ENCODE assay signal across 8 mouse cellular contexts in the genomic region with DNA sequence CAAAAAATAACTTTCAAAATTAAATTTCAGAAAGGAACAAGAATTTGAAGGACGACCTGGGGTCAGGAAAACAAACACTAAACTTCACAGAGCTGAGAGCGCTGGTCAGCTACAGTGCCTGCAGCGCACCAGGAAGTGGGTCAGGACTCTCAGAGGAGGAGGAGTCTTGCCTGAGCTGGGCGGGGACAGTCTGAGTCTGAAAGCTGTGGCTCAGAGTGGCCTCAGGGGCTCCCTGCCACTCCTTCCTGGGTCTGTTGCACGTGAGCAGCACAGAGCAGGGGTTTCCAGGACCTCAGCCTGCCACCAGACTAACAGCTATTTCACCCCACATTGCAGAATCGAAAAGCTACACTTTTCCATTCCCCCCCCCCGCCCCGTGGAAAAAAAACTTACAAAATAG. TPM values are rescaled to one million over a fixed set of nuclear protein-coding genes. Genes with fewer than 3 reads are reported as not detected.
DNase-seq lines count a peak whose midpoint lies in the region; ATAC-seq and TF ChIP-seq lines count a peak whose summit lies in the region.

No protein-coding gene starts in this region.

- H3K27me3 ChIP-seq in hindbrain, embryonic 10.5 days (ENCODE audit: insufficient read depth, poor library complexity, severe bottlenecking): no peaks in the 10 kb centered on the region
- no peaks in the 10 kb centered on the region for H3K27me3 ChIP-seq in hindbrain, embryonic 14.5 days (ENCODE audit: control insufficient read depth, insufficient read depth, low read length)
- no peaks in the 10 kb centered on the region for H3K27me3 ChIP-seq in liver, embryonic 14.5 days (ENCODE audit: control insufficient read depth, insufficient read depth, low read length)

- 11% methylated on average over 8 of the region's 8 CpGs for WGBS in hindbrain, embryonic 10.5 days
- 8% methylated on average over 8 of the region's 8 CpGs for WGBS in hindbrain, embryonic 14.5 days
- 3% methylated on average over 8 of the region's 8 CpGs for WGBS in liver, embryonic 14.5 days (ENCODE audit: insufficient replicate concordance)

- no peaks in the 10 kb centered on the region for H3K9me3 ChIP-seq in hindbrain, embryonic 10.5 days
- H3K9me3 ChIP-seq in hindbrain, embryonic 14.5 days (ENCODE audit: control insufficient read depth, low read length): no peaks in the 10 kb centered on the region
- no peaks in the 10 kb centered on the region for H3K9me3 ChIP-seq in liver, embryonic 14.5 days (ENCODE audit: control insufficient read depth, low read length)

- TF ChIP-seq POLR2A in brain, embryonic 14.5 days (IDR thresholded peaks at IDR 0.05; ENCODE audit: borderline replicate concordance, extremely low read depth, insufficient read depth, insufficient read length, poor library complexity, severe bottlenecking): no peak

- no peak overlapping the region for H3K27ac ChIP-seq in hindbrain, embryonic 10.5 days
- H3K27ac ChIP-seq in hindbrain, embryonic 14.5 days: no peak overlapping the region
- no peak overlapping the region for H3K27ac ChIP-seq in liver, embryonic 14.5 days

- peak overlapping the region; percentile 6; the same call in 1 of the 2 replicates for H3K4me3 ChIP-seq in hindbrain, embryonic 10.5 days
- H3K4me3 ChIP-seq in hindbrain, embryonic 14.5 days (replicated peaks; ENCODE audit: low read length): no peak overlapping the region
- peak overlapping the region in 1 of 2 experiments; percentile 9; a peak in 2 of 4 replicates for H3K4me3 ChIP-seq in liver, embryonic 14.5 days (ENCODE audit: insufficient read depth in 1 of 2, low read depth in 2 of 2, low read length in 2 of 2)

- intact Hi-C loops in gastrocnemius, postnatal 14 days (cut with DNase I; ENCODE audit: low total_unique reads): no loop called here

- no peak overlapping the region for H3K9ac ChIP-seq in hindbrain, embryonic 14.5 days
- H3K9ac ChIP-seq in liver, embryonic 14.5 days (replicated peaks): no peak overlapping the region; the same call in 1 of the 2 replicates

- no peak for TF ChIP-seq CTCF in brain, embryonic 14.5 days (IDR thresholded peaks at IDR 0.05; ENCODE audit: borderline replicate concordance, extremely low read depth, insufficient read depth, insufficient read length)
- TF ChIP-seq CTCF in liver, embryonic 14.5 days (IDR thresholded peaks at IDR 0.05; ENCODE audit: low read depth): no peak

- H3K4me1 ChIP-seq in hindbrain, embryonic 10.5 days (replicated peaks): peaks cover 63% of the 10 kb centered on the region
- peaks cover 27% of the 10 kb centered on the region for H3K4me1 ChIP-seq in hindbrain, embryonic 14.5 days (replicated peaks; ENCODE audit: control insufficient read depth, insufficient read depth, low read length)
- peaks cover 20 to 36% of the 10 kb centered on the region in 2 experiments for H3K4me1 ChIP-seq in liver, embryonic 14.5 days (replicated peaks; ENCODE audit: control insufficient read depth in 2 of 2, insufficient read depth in 2 of 2, low read length in 1 of 2)

- no peak overlapping the region for H3K4me2 ChIP-seq in hindbrain, embryonic 14.5 days (replicated peaks)
- peak overlapping the region; percentile 56 for H3K4me2 ChIP-seq in liver, embryonic 14.5 days (ENCODE audit: low read depth)

- peak; percentile 64 for DNase-seq in hindbrain, embryonic 10.5 days (ENCODE audit: low spot score)
- DNase-seq in hindbrain, embryonic 14.5 days (ENCODE audit: low spot score): no peak
- peak; percentile 66 for DNase-seq in brain, embryonic 14.5 days (ENCODE audit: low read depth)
- peak; percentile 82 for DNase-seq in gastrocnemius, postnatal 14 days
- peak in 1 of 3 experiments; percentile 63 for DNase-seq in liver, embryonic 14.5 days (ENCODE audit: low read depth in 3 of 3, low spot score in 3 of 3)
- DNase-seq in natural killer cell, adult 2 months (ENCODE audit: low spot score in 2 of 2): peak; percentile 84
- peak; percentile 78 for DNase-seq in thymus, postnatal 14 days

- H3K36me3 ChIP-seq in hindbrain, embryonic 10.5 days: no peaks in the 10 kb centered on the region
- no peaks in the 10 kb centered on the region for H3K36me3 ChIP-seq in hindbrain, embryonic 14.5 days (replicated peaks; ENCODE audit: control insufficient read depth, insufficient read depth)
- peaks cover 5% of the 10 kb centered on the region; the same call in 1 of the 2 replicates for H3K36me3 ChIP-seq in liver, embryonic 14.5 days (replicated peaks; ENCODE audit: control insufficient read depth, insufficient read depth, low read depth)

- TF ChIP-seq EP300 in liver, embryonic 14.5 days (IDR thresholded peaks at IDR 0.05; ENCODE audit: low read depth): no peak

- ATAC-seq in hindbrain, embryonic 14.5 days (ENCODE audit: low FRiP score): no peak
- peak; percentile 85 for ATAC-seq in inflammation-experienced regulatory T-cells, adult 6 months
- peak; percentile 84 for ATAC-seq in liver, embryonic 14.5 days (ENCODE audit: insufficient read depth)

RNA-seq across cellular contexts. Expression of a gene that starts 11.8 kb away (rescaled TPM):
- 11.1 and 12.6 TPM in 2 replicates for polyA plus RNA-seq in hindbrain, embryonic 10.5 days (2016; fragmentation: Nextera tagmentation; extraction: Ambion mirVana)
- polyA plus RNA-seq in hindbrain, embryonic 14.5 days (2014; fragmentation: Nextera tagmentation; extraction: Ambion mirVana): 14.0 and 14.7 TPM in 2 replicates
- polyA plus RNA-seq in brain, embryonic 14.5 days (2012; rRNA removed): 8.1 and 15.2 TPM in 2 replicates
- 10 to 100 TPM; 11.9 to 13.4 TPM for total RNA-seq in gastrocnemius, postnatal 14 days (2021)
- polyA plus RNA-seq in inflammation-experienced regulatory T-cells, adult 6 months (2017; shearing (Covaris generic)): 100 to 1,000 TPM in 2 of 3 experiments, 10 to 100 TPM in 1; 81.9 to 104 (median 103) TPM
- 3.8 and 5.9 TPM in 2 replicates for polyA plus RNA-seq in liver, embryonic 14.5 days (2012; rRNA removed)
- 13.3 and 14.5 TPM in 2 replicates for polyA plus RNA-seq in liver, embryonic 14.5 days (2014; fragmentation: Nextera tagmentation; extraction: Ambion mirVana)
